Mouse (Mus musculus): Measurements from ENCODE around the gene St3gal6. TPM values are rescaled to one million over a fixed set of nuclear protein-coding genes. Genes with fewer than 3 reads are reported as not detected.
"Not testable (repeated sequence)": the region's sequence is repeated elsewhere in the genome, so short reads cannot be mapped to it uniquely, and the experiment has no call there.

Gene St3gal6
- polyA plus RNA-seq, 1 experiment, result 34.9 TPM

DNA sequence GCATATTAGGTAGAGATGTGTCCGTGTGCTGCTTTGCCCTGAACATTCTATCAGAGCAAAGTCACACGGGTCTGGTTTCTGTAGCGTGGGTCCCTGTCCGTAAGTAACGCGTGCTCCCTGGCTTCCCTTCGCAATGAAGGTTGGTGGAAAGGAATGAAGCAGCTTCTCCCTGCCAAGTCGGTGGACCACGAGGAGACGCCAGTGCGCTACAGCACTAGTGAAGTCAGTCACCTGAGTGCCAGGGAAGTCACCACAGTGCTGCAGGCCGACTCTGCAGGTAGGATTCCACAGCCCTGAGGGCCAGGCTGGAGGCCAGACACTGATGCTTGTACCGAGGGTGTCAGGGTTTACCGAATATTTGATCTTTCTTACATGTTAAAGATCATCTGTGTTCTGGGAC lies 60.0 kb downstream of the St3gal6 start:
- WGBS, result 92% methylated on average over 14 of the region's 14 CpGs
- no peak overlapping the region for H3K4me3 ChIP-seq (replicated peaks; ENCODE audit: control insufficient read depth, low read depth, low read length)
- H3K4me1 ChIP-seq (ENCODE audit: control insufficient read depth, insufficient read depth, low read length), result no peaks in the 10 kb centered on the region; the same call in 1 of the 2 replicates
- TF ChIP-seq POLR2A (IDR thresholded peaks at IDR 0.05; ENCODE audit: borderline replicate concordance, control insufficient read depth, low read depth, low read length), result no peak
- peak; percentile 13; the same call in 1 of the 2 replicates for TF ChIP-seq CTCF (IDR thresholded peaks at IDR 0.05; ENCODE audit: control insufficient read depth, insufficient read depth, low read length)
- H3K27ac ChIP-seq (ENCODE audit: control insufficient read depth, insufficient read depth, low read depth, low read length, poor library complexity), result no peak overlapping the region

GRCm38 (mm10) chr16:58462519-58462918 lies 61.5 kb downstream of the St3gal6 start:
- Histone ChIP-seq H3K27ac (ENCODE audit: control insufficient read depth, insufficient read depth, low read depth, low read length, poor library complexity) (no peak overlapping the region), H3K4me1 (ENCODE audit: control insufficient read depth, insufficient read depth, low read length) (no peaks in the 10 kb centered on the region; the same call in 1 of the 2 replicates), H3K4me3 (replicated peaks; ENCODE audit: control insufficient read depth, low read depth, low read length) (no peak overlapping the region)
- TF ChIP-seq POLR2A (IDR thresholded peaks at IDR 0.05; ENCODE audit: borderline replicate concordance, control insufficient read depth, low read depth, low read length) (no peak), CTCF (IDR thresholded peaks at IDR 0.05; ENCODE audit: control insufficient read depth, insufficient read depth, low read length) (no peak)
- 87% methylated on average over 2 of the region's 2 CpGs for WGBS

DNA sequence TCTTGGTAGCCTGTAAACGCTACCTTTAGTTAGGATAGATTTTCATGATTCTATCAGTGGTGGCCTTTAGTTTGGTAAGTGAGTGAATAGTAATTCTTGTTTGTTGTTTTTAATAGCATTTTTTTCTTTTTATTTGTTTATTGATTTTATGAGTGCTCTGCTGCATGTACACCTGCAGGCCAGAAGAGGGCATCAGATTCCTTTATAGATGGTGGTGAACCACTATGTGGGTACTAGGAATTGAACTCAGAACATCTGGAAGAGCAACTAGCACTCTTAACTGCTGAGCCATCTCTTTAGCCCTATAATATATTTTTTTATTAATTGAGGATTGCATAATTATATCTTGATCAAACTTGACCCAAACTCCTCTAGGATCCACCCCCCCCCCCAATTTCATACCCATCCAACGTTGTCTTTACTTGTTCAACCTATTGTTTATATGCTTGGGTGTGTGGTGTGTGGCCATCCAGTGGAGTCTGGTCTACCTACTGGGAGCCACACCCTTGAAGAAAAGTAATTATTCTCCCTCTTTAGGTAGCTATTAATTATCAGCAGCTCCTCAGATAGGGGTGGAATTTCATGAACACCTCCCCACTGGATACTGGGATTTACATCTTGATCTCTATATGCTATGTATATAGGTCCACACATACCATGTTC lies 62.1 kb downstream of the St3gal6 start:
- TF ChIP-seq POLR2A (IDR thresholded peaks at IDR 0.05; ENCODE audit: borderline replicate concordance, control insufficient read depth, low read depth, low read length) (no peak), CTCF (IDR thresholded peaks at IDR 0.05; ENCODE audit: control insufficient read depth, insufficient read depth, low read length) (0 out of 2 replicates have a peak, but pooled peaks have one; percentile 4)
- Histone ChIP-seq H3K4me1 (ENCODE audit: control insufficient read depth, insufficient read depth, low read length) (no peaks in the 10 kb centered on the region; the same call in 1 of the 2 replicates), H3K27ac (ENCODE audit: control insufficient read depth, insufficient read depth, low read depth, low read length, poor library complexity) (no peak overlapping the region), H3K4me3 (replicated peaks; ENCODE audit: control insufficient read depth, low read depth, low read length) (no peak overlapping the region)
- 83% methylated on average over 2 of the region's 2 CpGs for WGBS

GRCm38 (mm10) chr16:58460386-58460785 lies 63.7 kb downstream of the St3gal6 start:
- WGBS, result 83% methylated on average over 10 of the region's 10 CpGs
- Histone ChIP-seq H3K4me3 (replicated peaks; ENCODE audit: control insufficient read depth, low read depth, low read length) (no peak overlapping the region), H3K4me1 (ENCODE audit: control insufficient read depth, insufficient read depth, low read length) (no peaks in the 10 kb centered on the region; the same call in 1 of the 2 replicates), H3K27ac (ENCODE audit: control insufficient read depth, insufficient read depth, low read depth, low read length, poor library complexity) (no peak overlapping the region)
- TF ChIP-seq CTCF (IDR thresholded peaks at IDR 0.05; ENCODE audit: control insufficient read depth, insufficient read depth, low read length) (no peak), POLR2A (IDR thresholded peaks at IDR 0.05; ENCODE audit: borderline replicate concordance, control insufficient read depth, low read depth, low read length) (no peak)

- H3K27ac ChIP-seq (ENCODE audit: control insufficient read depth, insufficient read depth, low read depth, low read length, poor library complexity); H3K4me1 ChIP-seq (ENCODE audit: control insufficient read depth, insufficient read depth, low read length); H3K4me3 ChIP-seq (replicated peaks; ENCODE audit: control insufficient read depth, low read depth, low read length): not testable (repeated sequence)
- 61% methylated on average over 3 of the region's 3 CpGs for WGBS
These were observed 64.1 kb downstream of the St3gal6 start for GRCm38 (mm10) chr16:58459966-58460365.

DNA sequence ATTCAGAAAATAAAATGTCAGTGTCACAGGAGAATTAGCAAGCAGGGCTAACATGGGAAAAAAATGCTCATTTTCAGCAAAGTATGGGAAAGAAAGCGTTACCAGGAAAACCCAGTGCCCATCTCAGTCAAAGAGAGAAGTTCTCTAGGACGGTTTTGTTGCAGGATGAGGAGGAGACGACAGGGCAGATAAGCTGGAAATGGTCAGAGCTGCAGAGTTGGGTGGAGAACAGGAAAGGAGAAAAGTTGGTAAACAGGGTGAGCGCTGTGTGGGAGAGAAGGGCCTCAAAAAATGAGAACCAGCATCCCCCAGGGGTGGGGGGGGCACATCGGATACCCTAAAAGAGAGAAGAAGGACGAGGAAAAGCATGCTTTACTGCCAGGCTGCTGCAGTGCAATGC lies 67.1 kb downstream of the St3gal6 start:
- Histone ChIP-seq H3K4me3 (replicated peaks; ENCODE audit: control insufficient read depth, low read depth, low read length) (no peak overlapping the region), H3K4me1 (ENCODE audit: control insufficient read depth, insufficient read depth, low read length) (no peaks in the 10 kb centered on the region), H3K27ac (ENCODE audit: control insufficient read depth, insufficient read depth, low read depth, low read length, poor library complexity) (no peak overlapping the region)
- TF ChIP-seq POLR2A (IDR thresholded peaks at IDR 0.05; ENCODE audit: borderline replicate concordance, control insufficient read depth, low read depth, low read length) (no peak), CTCF (IDR thresholded peaks at IDR 0.05; ENCODE audit: control insufficient read depth, insufficient read depth, low read length) (no peak)
- WGBS, result 52% methylated on average over 6 of the region's 6 CpGs

- Histone ChIP-seq H3K4me1 (ENCODE audit: control insufficient read depth, insufficient read depth, low read length) (no peaks in the 10 kb centered on the region), H3K27ac (ENCODE audit: control insufficient read depth, insufficient read depth, low read depth, low read length, poor library complexity) (no peak overlapping the region), H3K4me3 (replicated peaks; ENCODE audit: control insufficient read depth, low read depth, low read length) (no peak overlapping the region)
- 85% methylated on average over 5 of the region's 5 CpGs for WGBS
- TF ChIP-seq CTCF (IDR thresholded peaks at IDR 0.05; ENCODE audit: control insufficient read depth, insufficient read depth, low read length), result no peak
- TF ChIP-seq POLR2A (IDR thresholded peaks at IDR 0.05; ENCODE audit: borderline replicate concordance, control insufficient read depth, low read depth, low read length), result no peak
These were observed 67.6 kb downstream of the St3gal6 start for GRCm38 (mm10) chr16:58456445-58456844.

- no peak overlapping the region for H3K27ac ChIP-seq (ENCODE audit: control insufficient read depth, insufficient read depth, low read depth, low read length, poor library complexity)
- H3K4me1 ChIP-seq (ENCODE audit: control insufficient read depth, insufficient read depth, low read length), result no peaks in the 10 kb centered on the region
- H3K4me3 ChIP-seq (replicated peaks; ENCODE audit: control insufficient read depth, low read depth, low read length), result no peak overlapping the region
- WGBS, result 72% methylated on average over 5 of the region's 5 CpGs
- TF ChIP-seq POLR2A (IDR thresholded peaks at IDR 0.05; ENCODE audit: borderline replicate concordance, control insufficient read depth, low read depth, low read length), result no peak
- no peak for TF ChIP-seq CTCF (IDR thresholded peaks at IDR 0.05; ENCODE audit: control insufficient read depth, insufficient read depth, low read length)
These were observed 68.9 kb downstream of the St3gal6 start for GRCm38 (mm10) chr16:58455118-58455517.

DNA sequence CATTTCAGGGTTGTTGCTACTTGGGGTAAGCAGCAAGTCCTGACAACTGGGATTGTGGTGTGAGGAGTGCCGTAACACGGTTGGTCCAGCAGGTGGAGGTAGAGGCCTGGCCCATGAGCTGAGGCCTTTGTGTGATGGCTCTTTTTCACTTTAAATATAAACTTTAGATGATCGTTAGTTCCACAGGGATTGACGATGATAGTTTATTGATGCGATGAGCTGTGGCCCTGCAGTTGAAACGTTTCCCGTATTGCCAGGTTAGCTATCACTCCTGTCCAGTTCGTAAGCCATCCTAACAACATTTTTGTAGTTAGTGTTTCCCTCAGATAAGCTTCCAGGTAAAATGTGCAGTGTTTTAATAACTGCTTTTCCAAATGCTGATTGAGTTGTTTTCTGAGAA lies 69.4 kb downstream of the St3gal6 start:
- 27% methylated on average over 8 of the region's 8 CpGs for WGBS
- H3K27ac ChIP-seq (ENCODE audit: control insufficient read depth, insufficient read depth, low read depth, low read length, poor library complexity), result no peak overlapping the region
- H3K4me3 ChIP-seq (replicated peaks; ENCODE audit: control insufficient read depth, low read depth, low read length), result no peak overlapping the region
- TF ChIP-seq POLR2A (IDR thresholded peaks at IDR 0.05; ENCODE audit: borderline replicate concordance, control insufficient read depth, low read depth, low read length) (no peak), CTCF (IDR thresholded peaks at IDR 0.05; ENCODE audit: control insufficient read depth, insufficient read depth, low read length) (peak; percentile 97)
- no peaks in the 10 kb centered on the region for H3K4me1 ChIP-seq (ENCODE audit: control insufficient read depth, insufficient read depth, low read length)

All from bone marrow, adult 2 months (tissue).